Mouse (Mus musculus): ENCODE measurements around the gene Ms4a4d. TPM values are rescaled to one million over a fixed set of nuclear protein-coding genes. Genes with fewer than 3 reads are reported as not detected.
"Not testable (repeated sequence)": the region's sequence is repeated elsewhere in the genome, so short reads cannot be mapped to it uniquely, and the experiment has no call there.

Gene Ms4a4d
- polyA plus RNA-seq, 1 experiment = 0.08 TPM

DNA sequence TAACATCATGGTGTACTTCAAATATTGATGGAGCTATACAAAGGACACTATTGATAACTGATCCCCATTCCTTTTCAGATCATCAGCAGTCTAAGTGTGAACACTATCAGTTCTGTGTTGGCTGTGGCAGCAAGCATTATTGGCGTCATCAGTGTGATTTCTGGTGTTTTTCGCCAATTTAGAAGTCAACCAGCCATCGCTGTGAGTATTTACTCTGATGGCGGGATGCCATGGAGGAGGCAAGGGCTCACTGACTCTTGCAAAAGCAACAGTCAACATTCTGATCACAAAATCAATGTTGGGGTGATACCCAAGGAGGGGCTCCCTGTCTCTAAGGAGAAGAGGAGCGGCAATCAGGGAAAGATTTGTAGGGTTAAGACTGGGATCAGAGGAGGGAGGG is 18.1 kb downstream of the Ms4a4d start:
- TF ChIP-seq MYOD1 (IDR thresholded peaks at IDR 0.05; ENCODE audit: control insufficient read depth in 1 of 3, insufficient read length in 2 of 3, low read depth in 2 of 3) = no peak
- TF ChIP-seq MYOG (IDR thresholded peaks at IDR 0.05; ENCODE audit: control insufficient read depth in 1 of 3, insufficient read depth in 1 of 3, insufficient read length in 2 of 3, low read depth in 2 of 3) = no peak
- no peak for TF ChIP-seq SRF (IDR thresholded peaks at IDR 0.05; ENCODE audit: control insufficient read depth, insufficient read length, low read depth)
- no peak for TF ChIP-seq USF1 (IDR thresholded peaks at IDR 0.05; ENCODE audit: low read depth)
- TF ChIP-seq REST (IDR thresholded peaks at IDR 0.05; ENCODE audit: insufficient read depth, insufficient read length) = no peak
- TF ChIP-seq POLR2AphosphoS2 (IDR thresholded peaks at IDR 0.05; ENCODE audit: insufficient read length, low read depth) = no peak
- Histone ChIP-seq H3K79me2 (ENCODE audit: control insufficient read depth, insufficient read depth) (no peaks in the 10 kb centered on the region), H3K27me3 (ENCODE audit: control insufficient read depth, insufficient read depth, insufficient read length) (no peaks in the 10 kb centered on the region), H3K36me3 (ENCODE audit: control insufficient read depth, insufficient read depth) (no peaks in the 10 kb centered on the region), H3K4me2 (ENCODE audit: low read depth) (no peak overlapping the region), H3K4me3 (no peak overlapping the region), H3ac (ENCODE audit: control insufficient read depth, insufficient read length) (no peak overlapping the region)

DNA sequence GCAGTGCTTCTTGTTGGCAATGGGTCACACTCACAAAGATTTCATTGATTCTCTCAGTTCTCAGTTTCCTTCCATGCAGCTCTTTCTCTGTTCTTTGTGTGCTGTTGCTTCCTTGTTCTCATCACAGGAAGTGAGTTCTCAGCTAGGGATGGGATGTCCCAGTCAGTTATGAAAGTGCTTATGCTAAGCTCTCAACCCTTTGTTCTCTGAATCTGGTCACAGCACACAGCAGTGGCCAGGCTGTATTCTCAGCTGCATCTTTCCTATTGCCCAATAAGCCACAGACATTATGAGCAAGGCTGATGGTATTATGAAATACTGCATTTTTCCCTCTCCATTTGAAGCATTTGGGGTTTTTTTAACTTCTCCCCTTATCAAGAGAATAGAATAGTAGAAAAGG is 23.0 kb downstream of the Ms4a4d start:
- not testable (repeated sequence) for H3ac ChIP-seq (ENCODE audit: control insufficient read depth, insufficient read length); H3K4me2 ChIP-seq (ENCODE audit: low read depth); H3K4me3 ChIP-seq; H3K36me3 ChIP-seq (ENCODE audit: control insufficient read depth, insufficient read depth); H3K79me2 ChIP-seq (ENCODE audit: control insufficient read depth, insufficient read depth); H3K27me3 ChIP-seq (ENCODE audit: control insufficient read depth, insufficient read depth, insufficient read length)

DNA sequence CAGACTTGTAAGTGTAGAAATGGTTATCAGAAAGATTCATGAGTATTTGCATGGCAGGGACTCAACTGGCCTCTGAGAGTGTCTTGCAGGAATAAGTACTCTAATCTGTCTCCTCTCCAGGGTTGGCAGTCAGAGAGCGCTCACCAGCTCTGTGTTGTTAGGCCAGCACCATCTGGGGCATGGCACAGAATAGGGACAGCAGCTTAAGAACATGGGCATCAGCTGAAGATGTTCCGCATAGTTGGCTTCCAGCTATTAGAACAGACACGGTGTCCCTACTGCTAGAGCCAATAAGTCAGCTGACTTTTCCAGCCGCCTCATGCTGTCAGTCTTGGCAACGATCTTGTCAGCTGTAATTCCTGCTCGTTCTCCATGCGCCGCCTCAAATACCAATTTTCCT is 38.4 kb downstream of the Ms4a4d start:
- Histone ChIP-seq H3ac (ENCODE audit: control insufficient read depth, insufficient read length) (no peak overlapping the region), H3K79me2 (ENCODE audit: control insufficient read depth, insufficient read depth) (no peaks in the 10 kb centered on the region), H3K4me3 (no peak overlapping the region), H3K36me3 (ENCODE audit: control insufficient read depth, insufficient read depth) (no peaks in the 10 kb centered on the region), H3K4me2 (ENCODE audit: low read depth) (no peak overlapping the region), H3K27me3 (ENCODE audit: control insufficient read depth, insufficient read depth, insufficient read length) (no peaks in the 10 kb centered on the region)
- no peak for TF ChIP-seq SRF (IDR thresholded peaks at IDR 0.05; ENCODE audit: control insufficient read depth, insufficient read length, low read depth)
- no peak for TF ChIP-seq USF1 (IDR thresholded peaks at IDR 0.05; ENCODE audit: low read depth)
- TF ChIP-seq TCF12 (IDR thresholded peaks at IDR 0.05; ENCODE audit: insufficient read depth, poor library complexity, severe bottlenecking) = no peak
- no peak for TF ChIP-seq MAX (IDR thresholded peaks at IDR 0.05; ENCODE audit: low read depth)
- TF ChIP-seq POLR2A (IDR thresholded peaks at IDR 0.05; ENCODE audit: insufficient read length, low read depth) = no peak
- no peak for TF ChIP-seq MYOD1 (IDR thresholded peaks at IDR 0.05; ENCODE audit: control insufficient read depth in 1 of 3, insufficient read length in 2 of 3, low read depth in 2 of 3)
- TF ChIP-seq CEBPB (IDR thresholded peaks at IDR 0.05; ENCODE audit: insufficient read depth, poor library complexity, severe bottlenecking) = no peak
- TF ChIP-seq REST (IDR thresholded peaks at IDR 0.05; ENCODE audit: insufficient read depth, insufficient read length) = no peak
- no peak for TF ChIP-seq MYOG (IDR thresholded peaks at IDR 0.05; ENCODE audit: control insufficient read depth in 1 of 3, insufficient read depth in 1 of 3, insufficient read length in 2 of 3, low read depth in 2 of 3)
- no peak for TF ChIP-seq E2F4 (IDR thresholded peaks at IDR 0.05; ENCODE audit: insufficient read depth)
- no peak for TF ChIP-seq TCF3 (IDR thresholded peaks at IDR 0.05; ENCODE audit: insufficient read length, low read depth)

DNA sequence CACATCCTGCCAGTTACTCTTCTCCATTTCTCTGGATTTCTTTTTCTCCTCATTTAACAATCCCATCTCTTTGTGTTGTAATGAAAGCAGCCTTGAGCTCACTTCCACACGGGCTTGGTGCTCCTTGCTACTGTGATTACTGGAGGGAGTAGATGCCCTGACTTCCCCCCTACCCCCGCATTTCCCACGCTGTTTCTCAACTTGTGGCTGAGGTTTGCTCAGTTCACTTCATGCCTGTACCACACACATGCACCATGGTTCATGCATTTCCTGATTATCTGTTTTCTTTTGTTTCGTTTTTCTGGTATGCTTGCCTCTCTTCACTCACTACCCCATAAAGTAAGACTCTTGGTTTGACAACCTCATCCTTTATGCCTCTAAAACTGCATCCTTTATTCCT is 52.6 kb downstream of the Ms4a4d start:
- Histone ChIP-seq H3K27me3 (ENCODE audit: control insufficient read depth, insufficient read depth, insufficient read length) (no peaks in the 10 kb centered on the region), H3K4me2 (ENCODE audit: low read depth) (no peak overlapping the region), H3ac (ENCODE audit: control insufficient read depth, insufficient read length) (no peak overlapping the region), H3K4me3 (no peak overlapping the region), H3K36me3 (ENCODE audit: control insufficient read depth, insufficient read depth) (no peaks in the 10 kb centered on the region), H3K79me2 (ENCODE audit: control insufficient read depth, insufficient read depth) (no peaks in the 10 kb centered on the region)
- TF ChIP-seq USF1 (IDR thresholded peaks at IDR 0.05; ENCODE audit: low read depth) = no peak
- TF ChIP-seq MYOD1 (IDR thresholded peaks at IDR 0.05; ENCODE audit: control insufficient read depth in 1 of 3, insufficient read length in 2 of 3, low read depth in 2 of 3) = no peak
- no peak for TF ChIP-seq TCF12 (IDR thresholded peaks at IDR 0.05; ENCODE audit: insufficient read depth, poor library complexity, severe bottlenecking)
- no peak for TF ChIP-seq POLR2AphosphoS2 (IDR thresholded peaks at IDR 0.05; ENCODE audit: insufficient read length, low read depth)
- no peak for TF ChIP-seq TCF3 (IDR thresholded peaks at IDR 0.05; ENCODE audit: insufficient read length, low read depth)
- TF ChIP-seq CEBPB (IDR thresholded peaks at IDR 0.05; ENCODE audit: insufficient read depth, poor library complexity, severe bottlenecking) = no peak
- TF ChIP-seq REST (IDR thresholded peaks at IDR 0.05; ENCODE audit: insufficient read depth, insufficient read length) = no peak
- no peak for TF ChIP-seq SRF (IDR thresholded peaks at IDR 0.05; ENCODE audit: control insufficient read depth, insufficient read length, low read depth)
- TF ChIP-seq POLR2A (IDR thresholded peaks at IDR 0.05; ENCODE audit: insufficient read length, low read depth) = no peak

DNA sequence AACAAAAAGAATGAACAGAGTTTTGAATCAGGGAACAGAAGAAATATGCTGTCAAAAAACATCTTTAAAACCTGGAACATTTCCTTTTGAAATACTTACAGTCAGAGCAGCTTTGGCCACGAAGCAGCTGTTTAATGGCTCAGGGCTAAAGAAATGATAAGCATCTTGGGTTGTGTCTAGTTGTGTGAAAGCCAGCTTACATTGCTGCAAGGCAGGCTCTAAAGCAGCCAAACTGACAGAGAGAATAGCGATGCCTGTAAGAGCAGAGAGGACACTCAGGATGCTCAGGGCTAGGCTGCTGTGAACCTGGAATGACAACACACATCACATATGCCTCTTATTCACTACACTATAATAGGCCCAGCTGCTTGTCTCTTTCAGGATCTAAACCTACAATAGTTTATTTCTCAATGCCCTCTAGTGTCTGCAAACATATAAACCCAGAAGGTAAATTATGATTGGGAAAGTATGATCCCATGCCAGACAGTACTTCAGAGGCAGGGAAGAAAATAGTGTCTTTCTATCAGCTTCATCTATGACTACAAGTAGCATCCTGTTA is 53.4 kb downstream of the Ms4a4d start:
- no peaks in the 10 kb centered on the region for H3K27me3 ChIP-seq (ENCODE audit: control insufficient read depth, insufficient read depth, insufficient read length)
- H3K4me2 ChIP-seq (ENCODE audit: low read depth) = no peak overlapping the region
- no peaks in the 10 kb centered on the region for H3K79me2 ChIP-seq (ENCODE audit: control insufficient read depth, insufficient read depth)
- no peak for TF ChIP-seq MAX (IDR thresholded peaks at IDR 0.05; ENCODE audit: low read depth)
- TF ChIP-seq MYOG (IDR thresholded peaks at IDR 0.05; ENCODE audit: control insufficient read depth in 1 of 3, insufficient read depth in 1 of 3, insufficient read length in 2 of 3, low read depth in 2 of 3) = no peak
- no peak for TF ChIP-seq TCF12 (IDR thresholded peaks at IDR 0.05; ENCODE audit: insufficient read depth, poor library complexity, severe bottlenecking)
- TF ChIP-seq TCF3 (IDR thresholded peaks at IDR 0.05; ENCODE audit: insufficient read length, low read depth) = no peak
- TF ChIP-seq USF1 (IDR thresholded peaks at IDR 0.05; ENCODE audit: low read depth) = no peak
- no peak for TF ChIP-seq POLR2AphosphoS2 (IDR thresholded peaks at IDR 0.05; ENCODE audit: insufficient read length, low read depth)
- no peak for TF ChIP-seq POLR2A (IDR thresholded peaks at IDR 0.05; ENCODE audit: insufficient read length, low read depth)
- no peak for TF ChIP-seq CEBPB (IDR thresholded peaks at IDR 0.05; ENCODE audit: insufficient read depth, poor library complexity, severe bottlenecking)
- no peak for TF ChIP-seq REST (IDR thresholded peaks at IDR 0.05; ENCODE audit: insufficient read depth, insufficient read length)
- no peak for TF ChIP-seq SRF (IDR thresholded peaks at IDR 0.05; ENCODE audit: control insufficient read depth, insufficient read length, low read depth)
- no peak for TF ChIP-seq MYOD1 (IDR thresholded peaks at IDR 0.05; ENCODE audit: control insufficient read depth in 1 of 3, insufficient read length in 2 of 3, low read depth in 2 of 3)
- no peak for TF ChIP-seq E2F4 (IDR thresholded peaks at IDR 0.05; ENCODE audit: insufficient read depth)
- H3K4me3 ChIP-seq = no peak overlapping the region
- no peak overlapping the region for H3ac ChIP-seq (ENCODE audit: control insufficient read depth, insufficient read length)
- no peaks in the 10 kb centered on the region for H3K36me3 ChIP-seq (ENCODE audit: control insufficient read depth, insufficient read depth)

Measured in myocyte (in vitro differentiated cells).